Mouse (Mus musculus) cerebellum, postnatal 4 days (tissue): ENCODE data around the gene Tmem42.

Experiments used
- DNase-seq, 2 experiments: peaks; one replicate each; pipeline ENCODE4 v3.0.0; 2022; ENCODE audit warnings: low spot score in 2 of 2, mixed read lengths in 1 of 2

The Tmem42 gene

GRCm38 (mm10) chr9:123020995-123021631 lies at the start of gene Tmem42:
Gene Tmem42 (plus strand): TSS chr9:123021326.
- peak; percentile 67 to 80 for DNase-seq

- no peak for DNase-seq
These were observed 22.5 kb upstream of the Tmem42 start for GRCm38 (mm10) chr9:122998406-122999192.

GRCm38 (mm10) chr9:122999193-122999586 lies 21.9 kb upstream of the Tmem42 start:
- DNase-seq = no peak

GRCm38 (mm10) chr9:123004718-123005117 lies 16.4 kb upstream of the Tmem42 start:
- DNase-seq = no peak

GRCm38 (mm10) chr9:123006071-123006470 lies 15.1 kb upstream of the Tmem42 start:
- DNase-seq = no peak

GRCm38 (mm10) chr9:123021636-123022379 lies 682 bp downstream of the Tmem42 start:
- peak in 1 of 2 experiments; percentile 27 for DNase-seq

GRCm38 (mm10) chr9:123024201-123024600 lies 3.1 kb downstream of the Tmem42 start:
- no peak for DNase-seq

GRCm38 (mm10) chr9:123031496-123032246 lies 10.5 kb downstream of the Tmem42 start:
- no peak for DNase-seq

GRCm38 (mm10) chr9:123034426-123034825 lies 13.3 kb downstream of the Tmem42 start, which contains the start of gene Tgm4:
Gene Tgm4 (plus strand): TSS chr9:123034726.
- DNase-seq = no peak

GRCm38 (mm10) chr9:123047665-123048064 lies 26.5 kb downstream of the Tmem42 start:
- DNase-seq = no peak

GRCm38 (mm10) chr9:123058724-123059292 lies 37.7 kb downstream of the Tmem42 start:
- DNase-seq = no peak

GRCm38 (mm10) chr9:123060172-123060571 lies 39.0 kb downstream of the Tmem42 start:
- no peak for DNase-seq
